Mouse (Mus musculus): ENCODE results near the gene Wipf1. TPM values are rescaled to one million over a fixed set of nuclear protein-coding genes. Genes with fewer than 3 reads are reported as not detected.

The Wipf1 gene
- total RNA-seq, 2 experiments from 2014 or later = 7.5 to 7.9 TPM

Other genes starting within 250 kb of the Wipf1 start
- 10 to 100 TPM in 1 of 2 experiments, 1 to 10 TPM in 1; 9.6 to 11.5 TPM for gene Scrn3, start 217.1 kb downstream of the Wipf1 start, total RNA-seq (2021)
- gene Cir1, start 217.0 kb downstream of the Wipf1 start, total RNA-seq (2021) = 10 to 100 TPM; 24.4 to 25.3 TPM
- 10 to 100 TPM; 30.9 to 36.1 TPM for gene Gpr155, start 143.2 kb downstream of the Wipf1 start, total RNA-seq (2021)
- under 1 TPM; 0.14 to 0.24 TPM for gene Chrna1, start 50.6 kb upstream of the Wipf1 start, total RNA-seq (2021)
- 100 to 1,000 TPM; 695 to 715 TPM for gene Chn1, start 245.6 kb upstream of the Wipf1 start, total RNA-seq (2021)